Mouse (Mus musculus) liver, adult 2 months (tissue): ENCODE data around the gene Cacnb4.

Experiments used
- CTCF ChIP-seq: fragments of 200-500 bp; IDR thresholded peaks from 2 replicates; pipeline ENCODE4 v1.5.1; 2011; ENCODE audit warnings: low read depth, low read length, control low read depth
- POLR2A ChIP-seq: fragments of 200-500 bp; IDR thresholded peaks from 2 replicates; pipeline ENCODE4 v1.6.1; 2011; ENCODE audit warnings: low read length, control low read depth; ENCODE audit not compliant: insufficient read depth; ENCODE audit errors: extremely low read depth

DNA sequence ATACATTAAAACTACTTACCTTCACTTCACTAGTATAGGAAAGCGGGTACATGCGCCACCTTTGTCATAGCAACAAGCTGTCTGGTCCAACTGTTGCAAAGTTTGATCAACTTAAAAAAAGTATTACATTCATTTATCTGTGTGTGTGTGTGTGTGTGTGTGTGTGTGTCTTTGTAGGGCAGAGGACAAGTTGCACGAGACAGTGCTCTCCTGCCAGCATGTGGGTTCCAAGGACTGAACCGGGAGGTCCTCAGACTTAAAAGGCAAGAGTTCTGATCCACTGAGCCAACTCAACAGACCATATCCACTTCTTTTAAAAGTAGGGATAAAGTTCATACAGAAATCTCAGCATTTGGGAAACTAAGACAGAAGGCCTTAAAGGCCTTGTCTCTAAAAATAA, 37.5 kb upstream of the Cacnb4 start:
- no peak for TF ChIP-seq POLR2A
- no peak for TF ChIP-seq CTCF
